Mouse (Mus musculus) MEL (cell line): Measurements from ENCODE around the gene Rbak.

ENCODE experiments used
- CTCF ChIP-seq, 3 experiments: IDR thresholded peaks in 2 of 3; conservative IDR thresholded peaks in 1 of 3; 2 replicates each; pipeline ENCODE4 v1.5.1; 2011 to 2012; ENCODE audit warnings: low read length in 3 of 3, low read depth in 2 of 3, mild to moderate bottlenecking in 2 of 3, improper control_type of control experiment in 1 of 3, inconsistent platforms in 1 of 3, mixed read lengths in 1 of 3, moderate library complexity in 1 of 3; ENCODE audit not compliant: control insufficient read depth in 1 of 3, insufficient read depth in 1 of 3, poor library complexity in 1 of 3, severe bottlenecking in 1 of 3
- ELF1 ChIP-seq: IDR thresholded peaks from 2 replicates; pipeline ENCODE4 v1.6.1; 2014; ENCODE audit warnings: low read depth, mild to moderate bottlenecking, inconsistent platforms, low read length, improper control_type of control experiment, moderate library complexity
- MAZ ChIP-seq: IDR thresholded peaks from 2 replicates; pipeline ENCODE4 v1.6.1; 2012; ENCODE audit warnings: low read depth, mild to moderate bottlenecking, inconsistent platforms, low read length, improper control_type of control experiment
- NELFE ChIP-seq: IDR thresholded peaks from 2 replicates; pipeline ENCODE4 v1.6.1; 2011; ENCODE audit warnings: low read depth, low read length, improper control_type of control experiment
- POLR2A ChIP-seq, 2 experiments: IDR thresholded peaks; 2 replicates each; pipeline ENCODE4 v1.6.1; 2011 to 2012; ENCODE audit warnings: low read length in 2 of 2, mild to moderate bottlenecking in 2 of 2, control low read depth in 1 of 2, improper control_type of control experiment in 1 of 2, low read depth in 1 of 2, moderate library complexity in 1 of 2; ENCODE audit not compliant: control insufficient read depth in 1 of 2, insufficient read depth in 1 of 2, poor library complexity in 1 of 2
- TCF12 ChIP-seq: IDR thresholded peaks from 2 replicates; pipeline ENCODE4 v1.6.1; 2014; ENCODE audit warnings: low read depth, mild to moderate bottlenecking, inconsistent platforms, low read length, improper control_type of control experiment, moderate library complexity
- ZMIZ1 ChIP-seq: IDR thresholded peaks from 2 replicates; pipeline ENCODE4 v1.6.1; 2012; ENCODE audit warnings: low read depth, mild to moderate bottlenecking, inconsistent platforms, low read length, improper control_type of control experiment, moderate library complexity

- TF ChIP-seq ZMIZ1 (no peak), CTCF (IDR thresholded peaks at IDR 0.05 in 2 of 3, conservative IDR thresholded peaks at IDR 0.05 in 1 of 3; ENCODE audit: control insufficient read depth in 1 of 3, insufficient read depth in 1 of 3, low read depth in 2 of 3, low read length in 3 of 3, poor library complexity in 1 of 3, severe bottlenecking in 1 of 3) (no peak), TCF12 (no peak), NELFE (no peak), MAZ (no peak), POLR2A (IDR thresholded peaks at IDR 0.05; ENCODE audit: control insufficient read depth in 1 of 2, insufficient read depth in 1 of 2, low read depth in 1 of 2, low read length in 2 of 2, poor library complexity in 1 of 2) (no peak), ELF1 (no peak)
Measured at GRCm38 (mm10) chr5:143175970-143176369, 4.6 kb downstream of the Rbak start.
